Mouse (Mus musculus): ENCODE measurements around the gene Pold3. TPM values are rescaled to one million over a fixed set of nuclear protein-coding genes. Genes with fewer than 3 reads are reported as not detected.

The Pold3 gene
- polyA plus RNA-seq, 1 experiment from 2014 or later, result 31.8 TPM

DNA sequence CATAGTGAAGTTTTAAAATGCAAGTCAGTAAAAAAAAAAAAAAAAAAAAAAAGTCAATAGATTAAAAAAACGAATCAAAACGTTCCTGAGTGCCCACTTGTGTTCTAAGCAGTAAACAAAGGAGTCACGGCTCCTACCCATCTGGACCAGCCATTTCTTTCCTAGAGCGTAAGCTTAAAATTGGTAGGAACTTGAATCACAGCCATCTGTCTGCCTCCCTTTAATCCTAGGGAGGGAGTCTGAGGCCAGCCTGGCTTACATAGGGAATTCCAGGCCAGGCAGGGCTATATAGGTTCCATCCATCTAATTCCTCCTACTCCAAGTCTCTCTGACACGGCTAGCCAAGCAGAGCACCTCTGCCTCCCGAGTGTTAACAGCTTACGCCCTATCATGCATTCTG lies 7.5 kb downstream of the Pold3 start:
- no peak overlapping the region for H3K9ac ChIP-seq (ENCODE audit: low read length)
- no peak overlapping the region for H3K4me2 ChIP-seq (ENCODE audit: low read length)
- no peak overlapping the region for H3K27ac ChIP-seq (replicated peaks in 1 of 2; ENCODE audit: control insufficient read depth in 1 of 2, insufficient read depth in 1 of 2, low read depth in 2 of 2, low read length in 2 of 2)
- 84% methylated on average over 7 of the region's 7 CpGs for WGBS
- H3K27me3 ChIP-seq (ENCODE audit: control insufficient read depth, insufficient read depth, low read length), result no peaks in the 10 kb centered on the region
- no peaks in the 10 kb centered on the region for H3K4me1 ChIP-seq (ENCODE audit: control insufficient read depth in 2 of 2, insufficient read depth in 2 of 2, low read length in 2 of 2)
- no peak for ATAC-seq (ENCODE audit: insufficient number of reproducible peaks, insufficient read depth, low FRiP score, low read depth)
- H3K9me3 ChIP-seq (ENCODE audit: control insufficient read depth, low read length), result no peaks in the 10 kb centered on the region
- H3K4me3 ChIP-seq (ENCODE audit: control insufficient read depth in 1 of 2, insufficient read depth in 1 of 2, low read depth in 1 of 2, low read length in 2 of 2), result no peak overlapping the region
- H3K36me3 ChIP-seq (ENCODE audit: control insufficient read depth, insufficient read depth, low read length), result peaks cover 83% of the 10 kb centered on the region

DNA sequence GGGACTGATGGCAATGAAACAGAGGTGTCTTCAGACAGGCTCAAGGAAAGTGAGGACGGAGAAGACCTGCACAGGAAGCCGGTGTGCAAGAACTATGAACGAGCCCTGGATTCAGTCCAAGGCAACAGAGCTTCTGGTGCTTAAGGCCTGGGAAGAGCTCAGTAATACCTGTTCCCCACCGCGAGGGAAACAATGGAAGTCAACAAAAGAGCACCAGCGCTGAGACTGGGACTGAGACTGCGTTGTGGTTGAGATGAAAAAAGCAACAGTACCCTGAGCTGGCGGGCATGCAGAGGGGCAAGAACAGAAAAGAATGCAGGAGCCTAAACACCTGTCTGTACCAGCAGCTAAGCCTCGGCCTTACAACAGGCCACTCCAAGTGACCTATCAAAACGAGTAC lies 9.9 kb downstream of the Pold3 start:
- Histone ChIP-seq H3K27ac (replicated peaks in 1 of 2; ENCODE audit: control insufficient read depth in 1 of 2, insufficient read depth in 1 of 2, low read depth in 2 of 2, low read length in 2 of 2) (no peak overlapping the region), H3K4me1 (ENCODE audit: control insufficient read depth in 2 of 2, insufficient read depth in 2 of 2, low read length in 2 of 2) (no peaks in the 10 kb centered on the region)
- ATAC-seq (ENCODE audit: insufficient number of reproducible peaks, insufficient read depth, low FRiP score, low read depth), result no peak

DNA sequence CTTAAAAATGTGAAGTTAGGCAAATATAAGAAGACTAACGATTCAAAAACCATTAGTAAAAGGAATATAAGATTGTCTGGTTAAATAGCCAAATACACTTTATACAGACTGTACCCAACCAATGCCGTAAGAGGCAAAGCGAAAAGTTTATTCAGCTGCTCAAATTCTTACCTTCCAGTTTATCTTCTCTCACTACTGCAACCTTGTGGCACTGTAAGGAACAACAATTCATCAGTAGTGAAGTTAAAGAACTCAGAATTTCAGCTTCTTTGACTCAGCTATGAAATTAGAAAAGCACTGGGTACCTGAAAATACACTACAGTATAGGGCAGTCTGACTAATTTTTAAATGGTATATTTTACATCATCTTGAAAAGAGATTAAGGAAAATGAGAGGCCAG lies 13.0 kb downstream of the Pold3 start:
- H3K27ac ChIP-seq (replicated peaks in 1 of 2; ENCODE audit: control insufficient read depth in 1 of 2, insufficient read depth in 1 of 2, low read depth in 2 of 2, low read length in 2 of 2), result no peak overlapping the region
- no peaks in the 10 kb centered on the region for H3K4me1 ChIP-seq (ENCODE audit: control insufficient read depth in 2 of 2, insufficient read depth in 2 of 2, low read length in 2 of 2)
- H3K27me3 ChIP-seq (ENCODE audit: control insufficient read depth, insufficient read depth, low read length), result no peaks in the 10 kb centered on the region
- H3K36me3 ChIP-seq (ENCODE audit: control insufficient read depth, insufficient read depth, low read length), result peaks cover 87% of the 10 kb centered on the region
- no peak overlapping the region for H3K9ac ChIP-seq (ENCODE audit: low read length)
- H3K4me2 ChIP-seq (ENCODE audit: low read length), result no peak overlapping the region
- no peak overlapping the region for H3K4me3 ChIP-seq (ENCODE audit: control insufficient read depth in 1 of 2, insufficient read depth in 1 of 2, low read depth in 1 of 2, low read length in 2 of 2)
- no peak for ATAC-seq (ENCODE audit: insufficient number of reproducible peaks, insufficient read depth, low FRiP score, low read depth)
- 73% methylated on average over 3 of the region's 3 CpGs for WGBS
- no peaks in the 10 kb centered on the region for H3K9me3 ChIP-seq (ENCODE audit: control insufficient read depth, low read length)

More for the DNA sequence above, 9.9 kb downstream of the Pold3 start:
- Histone ChIP-seq H3K9me3 (ENCODE audit: control insufficient read depth, low read length) (no peaks in the 10 kb centered on the region), H3K27me3 (ENCODE audit: control insufficient read depth, insufficient read depth, low read length) (no peaks in the 10 kb centered on the region), H3K4me3 (ENCODE audit: control insufficient read depth in 1 of 2, insufficient read depth in 1 of 2, low read depth in 1 of 2, low read length in 2 of 2) (no peak overlapping the region), H3K36me3 (ENCODE audit: control insufficient read depth, insufficient read depth, low read length) (peaks cover 82% of the 10 kb centered on the region), H3K9ac (ENCODE audit: low read length) (no peak overlapping the region), H3K4me2 (ENCODE audit: low read length) (no peak overlapping the region)
- WGBS, result 69% methylated on average over 10 of the region's 10 CpGs

DNA sequence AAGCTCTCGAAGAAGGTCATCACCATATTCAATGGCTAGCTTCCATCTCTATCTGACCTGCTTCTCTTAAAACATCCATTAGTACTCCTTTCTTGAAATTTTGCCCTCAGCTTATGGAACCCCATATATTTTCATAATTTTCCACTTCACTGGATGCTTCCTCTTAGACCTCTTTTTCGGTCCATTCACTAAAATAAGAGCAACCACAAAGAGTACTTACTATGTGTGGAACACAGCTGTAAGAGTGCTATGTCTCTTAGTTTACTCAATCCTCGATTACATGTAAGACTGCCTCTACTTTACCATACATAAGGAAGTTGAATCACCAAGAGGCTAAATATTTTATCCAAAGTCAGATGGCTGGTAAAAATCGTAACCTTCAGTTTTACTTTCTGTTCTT lies 16.7 kb downstream of the Pold3 start:
- Histone ChIP-seq H3K4me3 (ENCODE audit: control insufficient read depth in 1 of 2, insufficient read depth in 1 of 2, low read depth in 1 of 2, low read length in 2 of 2) (no peak overlapping the region), H3K4me2 (ENCODE audit: low read length) (no peak overlapping the region), H3K9me3 (ENCODE audit: control insufficient read depth, low read length) (no peaks in the 10 kb centered on the region), H3K36me3 (ENCODE audit: control insufficient read depth, insufficient read depth, low read length) (peaks cover 88% of the 10 kb centered on the region), H3K4me1 (ENCODE audit: control insufficient read depth in 2 of 2, insufficient read depth in 2 of 2, low read length in 2 of 2) (peaks cover 0 to 2% of the 10 kb centered on the region in 2 experiments; a peak in 1 of 4 replicates), H3K27me3 (ENCODE audit: control insufficient read depth, insufficient read depth, low read length) (no peaks in the 10 kb centered on the region), H3K9ac (ENCODE audit: low read length) (no peak overlapping the region), H3K27ac (replicated peaks in 1 of 2; ENCODE audit: control insufficient read depth in 1 of 2, insufficient read depth in 1 of 2, low read depth in 2 of 2, low read length in 2 of 2) (no peak overlapping the region)
- ATAC-seq (ENCODE audit: insufficient number of reproducible peaks, insufficient read depth, low FRiP score, low read depth), result no peak
- 93% methylated on average over 4 of the region's 4 CpGs for WGBS

DNA sequence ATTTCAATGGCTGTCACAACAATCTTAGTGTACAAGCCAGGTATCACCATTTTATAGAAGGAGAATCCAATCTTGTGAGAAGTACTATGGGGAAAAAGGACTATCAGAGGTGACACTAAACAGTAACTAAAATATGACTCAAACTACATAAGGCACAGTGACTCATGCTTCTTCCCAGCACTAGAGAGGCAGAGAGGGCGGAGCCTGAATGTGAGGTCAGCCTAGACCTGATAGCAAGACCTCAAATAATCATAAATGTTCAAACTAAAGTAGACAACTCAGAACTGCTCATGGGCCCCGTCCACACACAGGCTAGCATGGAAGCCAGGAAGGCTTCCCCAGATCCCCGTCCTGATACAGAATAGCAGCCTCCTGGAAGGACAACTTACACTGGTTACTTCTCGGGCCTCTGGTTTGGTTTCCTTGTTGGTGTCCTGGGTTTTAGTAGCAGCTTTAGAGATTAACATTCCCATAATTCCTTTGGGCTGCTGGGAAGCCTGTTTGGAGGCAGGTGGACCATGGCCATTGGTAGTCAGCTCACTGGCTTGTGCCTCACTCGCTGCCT lies 21.3 kb downstream of the Pold3 start:
- Histone ChIP-seq H3K27ac (replicated peaks in 1 of 2; ENCODE audit: control insufficient read depth in 1 of 2, insufficient read depth in 1 of 2, low read depth in 2 of 2, low read length in 2 of 2) (no peak overlapping the region), H3K4me1 (ENCODE audit: control insufficient read depth in 2 of 2, insufficient read depth in 2 of 2, low read length in 2 of 2) (peaks cover 0 to 2% of the 10 kb centered on the region in 2 experiments; a peak in 1 of 4 replicates), H3K36me3 (ENCODE audit: control insufficient read depth, insufficient read depth, low read length) (peaks cover 90% of the 10 kb centered on the region), H3K9me3 (ENCODE audit: control insufficient read depth, low read length) (no peaks in the 10 kb centered on the region), H3K9ac (ENCODE audit: low read length) (no peak overlapping the region), H3K4me3 (ENCODE audit: control insufficient read depth in 1 of 2, insufficient read depth in 1 of 2, low read depth in 1 of 2, low read length in 2 of 2) (no peak overlapping the region), H3K4me2 (ENCODE audit: low read length) (no peak overlapping the region), H3K27me3 (ENCODE audit: control insufficient read depth, insufficient read depth, low read length) (no peaks in the 10 kb centered on the region)
- no peak for ATAC-seq (ENCODE audit: insufficient number of reproducible peaks, insufficient read depth, low FRiP score, low read depth)
- 76% methylated on average over 5 of the region's 5 CpGs for WGBS

DNA sequence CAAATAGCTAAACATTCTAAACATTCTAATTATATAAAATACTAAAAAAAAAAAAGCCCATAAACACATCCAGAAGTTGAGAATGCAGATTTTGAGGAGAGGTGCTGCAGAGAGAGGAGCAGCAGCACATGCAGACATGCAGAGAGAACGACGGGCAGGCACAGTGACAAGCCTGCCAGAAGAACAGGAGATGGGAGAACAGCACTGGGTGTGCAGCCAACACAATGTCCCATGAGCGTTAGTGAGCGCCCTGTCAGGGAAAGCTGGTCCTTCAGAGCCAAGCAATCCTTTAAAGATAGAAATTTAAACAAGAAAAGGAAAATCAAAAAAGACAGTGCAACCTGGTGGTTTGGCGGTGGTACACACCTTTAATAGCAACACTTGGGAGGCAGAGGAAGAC lies 34.5 kb downstream of the Pold3 start:
- Histone ChIP-seq H3K9ac (ENCODE audit: low read length) (no peak overlapping the region), H3K36me3 (ENCODE audit: control insufficient read depth, insufficient read depth, low read length) (peaks cover 85% of the 10 kb centered on the region), H3K4me1 (ENCODE audit: control insufficient read depth in 2 of 2, insufficient read depth in 2 of 2, low read length in 2 of 2) (no peaks in the 10 kb centered on the region), H3K4me3 (ENCODE audit: control insufficient read depth in 1 of 2, insufficient read depth in 1 of 2, low read depth in 1 of 2, low read length in 2 of 2) (no peak overlapping the region), H3K27me3 (ENCODE audit: control insufficient read depth, insufficient read depth, low read length) (no peaks in the 10 kb centered on the region), H3K9me3 (ENCODE audit: control insufficient read depth, low read length) (no peaks in the 10 kb centered on the region), H3K4me2 (ENCODE audit: low read length) (no peak overlapping the region), H3K27ac (replicated peaks in 1 of 2; ENCODE audit: control insufficient read depth in 1 of 2, insufficient read depth in 1 of 2, low read depth in 2 of 2, low read length in 2 of 2) (no peak overlapping the region)
- ATAC-seq (ENCODE audit: insufficient number of reproducible peaks, insufficient read depth, low FRiP score, low read depth), result no peak
- 96% methylated on average over 5 of the region's 5 CpGs for WGBS

DNA sequence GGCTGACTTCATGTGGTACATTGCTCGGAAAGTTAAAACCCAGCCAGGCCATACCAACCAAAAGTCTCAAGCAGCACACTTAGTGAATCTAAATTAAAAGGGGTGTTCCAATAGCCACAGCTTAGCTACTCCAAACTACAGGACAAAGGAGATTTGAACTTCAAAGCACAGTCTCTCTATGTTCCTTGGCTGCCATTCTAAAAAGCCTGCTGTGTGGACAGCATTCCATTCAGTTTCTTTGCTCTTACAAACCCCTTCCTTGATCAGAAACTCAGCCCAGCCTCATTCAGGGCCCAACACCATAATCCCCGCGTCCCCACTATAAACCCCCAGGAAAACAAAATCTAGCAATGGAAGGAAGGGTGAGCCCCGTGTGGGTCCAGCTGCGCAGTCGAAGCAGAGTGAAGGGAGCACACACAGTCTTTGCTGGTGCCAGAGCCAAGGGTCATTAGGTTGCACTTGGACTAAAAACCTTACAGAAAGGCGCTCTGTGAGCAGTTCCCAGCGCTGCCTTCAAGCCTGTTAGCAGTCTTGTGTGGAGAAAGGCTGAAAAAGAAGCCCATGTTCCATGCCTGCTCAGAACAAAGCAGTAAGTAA lies 35.1 kb downstream of the Pold3 start:
- 93% methylated on average over 8 of the region's 8 CpGs for WGBS
- H3K36me3 ChIP-seq (ENCODE audit: control insufficient read depth, insufficient read depth, low read length), result peaks cover 86% of the 10 kb centered on the region

DNA sequence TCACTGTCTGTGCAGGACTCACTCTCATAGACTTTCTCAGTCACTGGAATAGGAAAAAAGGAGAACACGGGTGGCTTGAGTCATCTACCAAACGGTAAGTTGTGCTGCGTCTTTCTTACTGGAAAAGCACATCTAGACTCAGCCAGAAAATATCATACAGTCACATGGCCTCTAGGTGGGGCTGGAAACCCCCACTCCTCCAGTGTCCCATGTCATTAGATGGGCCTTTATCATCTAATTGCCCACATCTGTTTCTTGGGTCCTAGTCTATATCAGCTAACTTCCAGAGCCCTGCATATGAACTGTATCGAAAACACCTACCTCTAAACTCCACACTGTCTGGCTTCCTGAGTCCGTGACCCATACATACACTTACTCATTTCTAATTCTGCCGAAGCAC lies 37.6 kb downstream of the Pold3 start:
- no peak overlapping the region for H3K9ac ChIP-seq (ENCODE audit: low read length)
- no peak for ATAC-seq (ENCODE audit: insufficient number of reproducible peaks, insufficient read depth, low FRiP score, low read depth)
- H3K27me3 ChIP-seq (ENCODE audit: control insufficient read depth, insufficient read depth, low read length), result no peaks in the 10 kb centered on the region
- peaks cover 67% of the 10 kb centered on the region for H3K36me3 ChIP-seq (ENCODE audit: control insufficient read depth, insufficient read depth, low read length)
- H3K27ac ChIP-seq (replicated peaks in 1 of 2; ENCODE audit: control insufficient read depth in 1 of 2, insufficient read depth in 1 of 2, low read depth in 2 of 2, low read length in 2 of 2), result no peak overlapping the region
- H3K9me3 ChIP-seq (ENCODE audit: control insufficient read depth, low read length), result no peaks in the 10 kb centered on the region
- H3K4me3 ChIP-seq (ENCODE audit: control insufficient read depth in 1 of 2, insufficient read depth in 1 of 2, low read depth in 1 of 2, low read length in 2 of 2), result no peak overlapping the region
- H3K4me2 ChIP-seq (ENCODE audit: low read length), result no peak overlapping the region
- H3K4me1 ChIP-seq (ENCODE audit: control insufficient read depth in 2 of 2, insufficient read depth in 2 of 2, low read length in 2 of 2), result peaks cover 2 to 9% of the 10 kb centered on the region in 2 experiments
- WGBS, result 89% methylated on average over 6 of the region's 6 CpGs

More for the DNA sequence above, 35.1 kb downstream of the Pold3 start:
- no peak overlapping the region for H3K9ac ChIP-seq (ENCODE audit: low read length)
- H3K27me3 ChIP-seq (ENCODE audit: control insufficient read depth, insufficient read depth, low read length), result no peaks in the 10 kb centered on the region
- ATAC-seq (ENCODE audit: insufficient number of reproducible peaks, insufficient read depth, low FRiP score, low read depth), result no peak
- H3K4me2 ChIP-seq (ENCODE audit: low read length), result no peak overlapping the region
- H3K4me1 ChIP-seq (ENCODE audit: control insufficient read depth in 2 of 2, insufficient read depth in 2 of 2, low read length in 2 of 2), result no peaks in the 10 kb centered on the region
- H3K4me3 ChIP-seq (ENCODE audit: control insufficient read depth in 1 of 2, insufficient read depth in 1 of 2, low read depth in 1 of 2, low read length in 2 of 2), result no peak overlapping the region
- H3K27ac ChIP-seq (replicated peaks in 1 of 2; ENCODE audit: control insufficient read depth in 1 of 2, insufficient read depth in 1 of 2, low read depth in 2 of 2, low read length in 2 of 2), result no peak overlapping the region
- no peaks in the 10 kb centered on the region for H3K9me3 ChIP-seq (ENCODE audit: control insufficient read depth, low read length)
